Mouse (Mus musculus): Measurements from ENCODE around the gene Mllt1.
"Not testable (repeated sequence)": the region's sequence is repeated elsewhere in the genome, so short reads cannot be mapped to it uniquely, and the experiment has no call there.

Mllt1 gene

GRCm38 (mm10) chr17:56934545-56935330 lies 477 bp downstream of the Mllt1 start:
- DNase-seq: no peak

GRCm38 (mm10) chr17:56933395-56933794 lies 1.8 kb downstream of the Mllt1 start:
- no peak for DNase-seq

- DNase-seq: no peak
Measured at GRCm38 (mm10) chr17:56930026-56930425, 5.2 kb downstream of the Mllt1 start.

- DNase-seq: no peak
Measured at GRCm38 (mm10) chr17:56929530-56929929, 5.7 kb downstream of the Mllt1 start.

- no peak for DNase-seq
Measured at GRCm38 (mm10) chr17:56929101-56929500, 6.1 kb downstream of the Mllt1 start.

GRCm38 (mm10) chr17:56925998-56926397 lies 9.2 kb downstream of the Mllt1 start:
- no peak for DNase-seq

GRCm38 (mm10) chr17:56919725-56920124 lies 15.5 kb downstream of the Mllt1 start:
- DNase-seq: no peak

GRCm38 (mm10) chr17:56917166-56917565 lies 18.0 kb downstream of the Mllt1 start:
- DNase-seq: no peak

- DNase-seq: no peak
Measured at GRCm38 (mm10) chr17:56913444-56913843, 21.8 kb downstream of the Mllt1 start.

- no peak for DNase-seq
Measured at GRCm38 (mm10) chr17:56913023-56913422, 22.2 kb downstream of the Mllt1 start.

GRCm38 (mm10) chr17:56909764-56910163 lies 25.5 kb downstream of the Mllt1 start:
- not testable (repeated sequence) for DNase-seq

- no peak for DNase-seq
Measured at GRCm38 (mm10) chr17:56907887-56908286, 27.3 kb downstream of the Mllt1 start.

GRCm38 (mm10) chr17:56907096-56907495 lies 28.1 kb downstream of the Mllt1 start:
- peak; percentile 81 for DNase-seq

GRCm38 (mm10) chr17:56906166-56906565 lies 29.0 kb downstream of the Mllt1 start:
- DNase-seq: no peak

GRCm38 (mm10) chr17:56902698-56903097 lies 32.5 kb downstream of the Mllt1 start:
- no peak for DNase-seq

GRCm38 (mm10) chr17:56897630-56898195 lies 37.5 kb downstream of the Mllt1 start:
- peak; percentile 82 for DNase-seq

GRCm38 (mm10) chr17:56896513-56897129 lies 38.6 kb downstream of the Mllt1 start:
- DNase-seq: no peak

GRCm38 (mm10) chr17:56895368-56895918 lies 39.8 kb downstream of the Mllt1 start:
- DNase-seq: peak; percentile 42

- no peak for DNase-seq
Measured at GRCm38 (mm10) chr17:56890018-56890417, 45.2 kb downstream of the Mllt1 start.

GRCm38 (mm10) chr17:56888050-56888449 lies 47.2 kb downstream of the Mllt1 start:
- no peak for DNase-seq

- DNase-seq: no peak
Measured at GRCm38 (mm10) chr17:56884809-56885208, 50.4 kb downstream of the Mllt1 start.

- DNase-seq: peak; percentile 55
Measured at GRCm38 (mm10) chr17:56884331-56884730, 50.9 kb downstream of the Mllt1 start.

- no peak for DNase-seq
Measured at GRCm38 (mm10) chr17:56883612-56884011, 51.6 kb downstream of the Mllt1 start.

- no peak for DNase-seq
Measured at GRCm38 (mm10) chr17:56877426-56877825, 57.8 kb downstream of the Mllt1 start.
